Mouse (Mus musculus): ENCODE data around the gene Drd4.

DNA sequence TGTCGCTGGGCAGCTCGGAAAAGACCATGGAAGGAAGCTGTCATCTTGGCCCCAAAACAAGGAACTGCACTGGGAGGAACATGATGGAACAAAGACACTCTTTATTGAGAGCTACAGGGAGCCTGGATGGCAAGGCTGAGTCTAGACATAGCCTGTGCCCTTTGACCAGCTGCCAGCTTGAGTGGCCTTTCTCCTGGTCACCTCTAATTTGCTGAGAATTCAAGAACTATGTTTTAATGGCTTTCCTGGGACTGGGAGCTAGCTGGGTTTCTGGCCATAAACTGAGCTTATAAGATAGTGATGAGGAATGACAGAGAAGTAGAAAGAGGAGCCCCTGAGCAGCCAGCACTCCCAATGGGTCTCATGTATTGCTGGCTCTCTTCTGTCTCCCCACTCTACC is 51.4 kb downstream of the Drd4 start:
- TF ChIP-seq CTCF (IDR thresholded peaks at IDR 0.05; ENCODE audit: borderline replicate concordance, insufficient read depth, low read length) (no peak), POLR2A (IDR thresholded peaks at IDR 0.05; ENCODE audit: low read depth, low read length) (no peak)
